Mouse (Mus musculus) frontal cortex, adult 2 months (tissue): ENCODE results near the gene Crybb1. TPM values are rescaled to one million over a fixed set of nuclear protein-coding genes. Genes with fewer than 3 reads are reported as not detected.

ENCODE experiments used
- DNase-seq, 2 experiments: peaks; one replicate each; pipeline ENCODE4 v3.0.0; 2022; ENCODE audit warnings: low spot score in 1 of 2; ENCODE audit errors: extremely low spot score in 1 of 2
- polyA plus RNA-seq: library from polyadenylated mRNA; depleted of rRNA; stranded (reverse); fragments of >200 nt; gene quantifications from 2 replicates; pipeline ENCODE4 v1.2.3, GENCODE M21; 2012

Crybb1 gene
- polyA plus RNA-seq, 1 experiment = 6.6 TPM

DNA sequence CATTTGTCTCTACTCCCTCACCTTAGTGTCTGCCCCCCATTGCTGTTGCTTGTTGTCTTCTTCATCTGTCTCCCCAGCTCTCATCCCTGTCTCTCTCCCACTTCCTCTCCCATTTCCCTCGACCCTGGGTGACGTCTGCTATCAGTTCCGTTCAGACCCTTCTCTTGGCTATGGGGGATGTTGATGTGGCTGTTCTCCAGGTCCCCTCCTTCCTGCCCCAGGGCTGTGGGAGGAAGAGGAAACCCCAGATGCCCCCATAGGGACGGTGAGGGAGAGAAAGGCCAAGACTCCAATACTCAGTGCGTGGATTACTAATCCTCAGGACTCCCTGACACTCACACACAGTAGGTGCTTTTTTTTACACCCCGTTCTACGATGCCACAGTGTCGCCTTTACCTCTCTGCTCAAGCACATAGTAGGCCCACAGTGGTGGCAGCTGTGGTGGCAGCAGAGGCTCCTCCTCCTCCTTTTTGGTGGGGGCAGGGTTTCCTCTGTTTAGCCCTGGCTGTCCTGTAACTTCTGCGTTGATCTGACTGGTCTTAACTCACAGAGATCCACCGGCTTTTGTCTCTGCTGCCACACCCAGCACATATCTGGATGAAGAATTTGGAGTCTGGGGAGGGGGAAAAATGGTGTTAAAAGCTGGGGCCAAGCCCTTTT, 28.1 kb downstream of the Crybb1 start:
- no peak for DNase-seq

DNA sequence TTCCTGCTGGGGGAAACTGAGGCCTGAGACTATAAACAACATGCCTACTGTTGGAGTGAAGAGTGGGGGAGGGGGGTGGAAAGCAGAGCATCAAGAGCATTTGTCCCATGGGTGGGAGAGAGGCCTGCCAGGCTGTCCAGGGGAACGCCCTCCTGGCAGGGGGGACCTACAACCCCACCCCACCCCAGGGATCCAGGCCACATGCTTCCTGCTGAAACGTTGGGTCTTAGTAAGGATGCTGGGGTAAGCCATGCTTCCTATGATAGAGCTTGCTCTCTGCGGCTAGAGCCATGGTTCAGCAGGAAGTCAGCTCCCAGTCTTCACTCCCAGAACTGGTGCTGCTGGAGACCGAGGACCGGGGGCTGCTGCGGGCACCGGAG, 28.6 kb downstream of the Crybb1 start:
- DNase-seq = no peak

DNA sequence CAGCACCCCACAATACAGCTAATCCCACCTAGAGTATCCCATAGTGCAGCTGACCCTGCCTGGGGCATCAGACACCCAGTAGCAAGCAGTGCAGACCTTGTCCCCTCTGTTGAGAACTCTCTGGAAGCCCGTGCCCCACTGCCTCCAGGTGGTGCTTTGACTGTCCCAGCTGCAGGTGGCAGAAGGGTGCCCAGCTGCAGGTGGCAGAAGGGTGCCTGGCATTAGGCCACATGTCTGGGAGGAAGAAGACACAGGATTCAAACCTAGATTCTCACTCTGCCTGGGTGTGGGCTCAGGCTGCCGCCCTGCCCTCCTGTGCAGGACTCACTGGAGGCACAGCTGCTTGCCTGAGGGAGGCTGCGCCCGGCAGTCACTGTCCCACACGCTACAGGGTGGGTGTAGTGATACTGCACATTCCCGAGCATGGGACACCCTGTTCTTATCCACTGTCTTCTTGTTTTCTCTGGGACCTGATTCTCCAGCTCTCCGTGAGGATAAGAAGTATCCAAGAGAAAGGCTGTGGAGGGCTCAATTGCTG, 30.0 kb downstream of the Crybb1 start:
- DNase-seq = no peak

DNA sequence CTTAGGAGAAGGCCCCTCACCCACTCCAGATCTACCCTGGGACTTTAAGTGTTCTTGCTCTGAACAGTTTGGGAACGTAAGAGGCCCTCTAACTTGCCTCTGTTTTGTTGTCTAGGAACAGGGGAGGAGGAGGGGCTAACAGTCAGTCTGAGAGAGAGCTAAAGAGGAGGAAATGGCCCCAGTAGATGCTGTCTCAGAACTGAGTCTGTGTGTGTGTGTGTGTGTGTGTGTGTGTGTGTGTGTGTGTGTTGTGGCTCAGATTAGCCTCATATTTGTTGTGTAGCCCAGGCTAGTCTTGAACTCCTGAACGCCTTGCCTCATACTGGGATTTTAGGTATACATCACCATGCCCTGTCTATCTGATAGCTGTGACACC, 31.0 kb downstream of the Crybb1 start:
- no peak for DNase-seq

DNA sequence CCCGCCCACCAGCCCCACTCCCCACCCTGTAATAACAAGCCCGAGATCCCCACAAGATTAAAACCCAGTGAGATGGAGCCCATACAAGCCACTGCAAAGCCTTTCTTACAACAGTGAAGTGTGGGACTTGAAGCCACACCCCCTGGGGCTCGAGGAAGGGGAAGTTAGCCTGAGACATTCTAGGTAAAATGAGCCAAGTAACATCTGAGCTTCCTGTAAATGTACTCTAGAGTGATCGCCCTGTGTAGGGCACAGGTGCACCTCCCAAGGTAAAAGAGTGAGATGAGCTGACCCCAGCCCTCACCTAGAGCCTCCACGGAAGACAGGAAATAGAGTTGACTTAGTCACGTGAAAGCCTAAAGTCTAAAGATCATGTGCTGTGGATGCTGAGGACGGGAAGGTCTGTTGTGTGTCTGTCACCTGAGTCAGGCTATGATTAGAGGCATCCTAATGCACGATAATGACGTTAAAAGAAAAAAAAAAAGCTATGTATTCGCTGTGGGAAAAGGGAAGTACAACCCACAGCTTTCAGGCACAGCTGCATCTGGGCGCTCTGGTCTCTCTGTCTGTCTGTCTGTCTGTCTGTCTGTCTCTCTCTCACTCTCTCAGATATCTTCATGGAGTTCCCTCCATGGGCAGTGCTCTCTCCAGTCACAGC, 31.5 kb downstream of the Crybb1 start:
- DNase-seq = no peak

DNA sequence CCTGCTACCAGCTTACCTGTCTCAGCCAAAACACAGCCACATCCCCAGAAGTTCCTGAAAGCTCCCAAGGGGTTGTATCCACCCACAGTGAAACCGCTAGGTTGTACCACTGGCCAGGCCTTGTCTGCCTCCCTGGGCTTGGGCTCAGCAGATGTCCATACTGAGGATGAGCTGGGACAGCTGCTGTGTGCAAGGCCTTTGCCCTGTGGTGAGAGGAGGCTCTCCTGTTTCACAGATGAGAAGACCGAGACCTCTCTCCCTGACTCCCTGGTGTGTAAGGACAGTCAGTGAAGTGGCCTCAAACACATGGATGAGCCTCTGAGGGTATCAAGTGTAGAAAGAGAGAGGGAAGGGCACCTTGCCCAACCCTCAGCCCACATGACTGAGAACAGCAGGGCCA, 32.0 kb downstream of the Crybb1 start:
- DNase-seq = no peak

DNA sequence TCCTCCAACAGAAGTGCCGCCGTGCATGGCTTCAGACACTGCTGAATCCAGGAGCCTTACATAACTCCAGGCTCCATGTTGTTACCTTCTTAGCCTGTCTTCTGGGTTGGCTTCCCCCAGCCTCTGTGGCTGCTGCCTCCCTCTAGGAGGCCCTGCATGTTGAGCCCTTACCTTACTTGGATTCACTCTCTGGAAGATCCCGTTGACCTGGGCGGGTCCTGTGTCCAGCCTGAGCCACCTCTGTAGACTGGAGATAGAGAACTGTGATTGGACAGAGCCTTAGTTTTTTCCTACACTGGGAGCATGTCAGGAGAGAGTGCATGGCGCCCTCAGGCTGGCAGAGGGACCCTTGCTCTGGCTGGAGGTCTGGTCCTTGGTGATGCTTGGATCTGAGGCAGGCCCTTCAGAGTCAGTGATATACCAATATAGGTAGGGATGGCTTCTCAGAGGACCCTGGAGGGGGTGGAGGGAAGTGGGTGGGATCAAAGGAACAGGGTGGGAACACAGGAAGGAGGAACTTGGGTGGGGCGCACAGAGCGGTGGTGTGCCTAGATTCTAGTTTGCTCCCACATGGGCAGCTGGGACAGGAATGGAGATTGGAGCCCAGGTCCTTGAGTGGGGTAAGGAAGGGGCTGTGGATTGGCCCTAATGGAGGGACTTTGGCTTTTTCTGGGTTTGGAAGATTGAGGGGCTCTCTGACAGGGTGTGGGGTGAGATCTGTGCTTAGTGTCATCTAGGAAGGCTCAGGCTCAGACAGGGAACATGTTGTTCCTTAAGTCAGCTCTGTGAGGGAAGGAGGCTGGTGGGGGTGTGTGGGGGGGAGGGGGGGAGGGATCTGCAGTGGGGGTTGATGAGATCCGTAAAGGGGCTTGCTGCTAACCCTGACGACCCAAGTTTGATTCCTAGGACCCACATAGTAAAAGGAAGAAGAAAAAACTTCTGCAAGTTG, 32.9 kb downstream of the Crybb1 start:
- DNase-seq = no peak

DNA sequence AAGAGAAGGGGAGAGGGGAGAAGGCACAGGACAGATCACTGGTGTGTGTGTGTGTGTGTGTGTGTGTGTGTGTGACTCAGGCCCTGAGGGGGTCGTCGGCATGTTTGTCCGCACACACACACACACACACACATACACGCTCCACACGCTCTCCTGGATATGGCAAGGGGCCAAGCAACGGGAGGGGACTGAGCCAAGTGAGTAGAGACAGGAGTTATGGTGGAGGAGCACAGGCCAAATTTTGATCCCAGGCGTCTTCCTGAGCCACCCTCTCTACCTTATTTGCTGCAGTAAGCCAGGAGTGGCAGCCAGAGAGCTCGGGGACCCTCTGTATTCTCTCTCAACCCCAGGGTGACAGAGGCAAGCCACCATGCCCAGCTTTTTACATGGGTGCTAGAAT, 33.6 kb downstream of the Crybb1 start:
- DNase-seq = no peak

DNA sequence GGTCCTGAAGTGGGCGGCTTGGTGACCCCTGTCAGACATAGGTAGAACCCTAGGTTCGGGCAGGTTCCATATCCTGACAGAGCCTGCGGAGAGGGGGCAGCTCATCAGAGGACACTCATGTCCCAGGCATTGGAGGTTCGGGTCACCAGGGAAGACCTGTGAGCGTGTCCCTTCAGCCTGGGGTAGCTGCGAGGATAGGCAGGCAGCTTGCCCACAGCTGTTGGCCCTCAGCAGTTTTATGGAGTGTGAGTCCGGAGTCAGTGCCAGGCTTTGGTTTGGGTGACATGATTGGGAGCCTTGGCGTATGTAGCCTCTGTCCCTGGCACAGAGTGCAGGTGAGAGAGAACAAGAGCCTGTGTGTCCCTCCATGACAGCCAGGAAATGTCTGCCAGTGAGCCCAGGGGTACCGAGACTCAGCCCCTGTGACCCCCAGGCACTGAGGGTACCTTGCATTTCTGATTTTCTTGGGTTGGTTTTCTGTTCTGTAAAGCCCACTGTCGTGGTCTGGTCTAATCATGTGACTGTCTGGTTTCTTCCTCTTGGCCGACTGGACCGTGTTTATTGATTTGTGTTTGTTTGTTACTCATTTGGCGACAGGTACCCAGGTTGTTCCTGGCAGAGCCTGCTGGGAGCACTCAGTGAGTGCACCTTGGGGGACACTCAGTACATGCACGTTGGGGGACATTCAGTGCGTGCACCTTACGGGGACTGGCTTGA, 34.4 kb downstream of the Crybb1 start:
- no peak for DNase-seq

DNA sequence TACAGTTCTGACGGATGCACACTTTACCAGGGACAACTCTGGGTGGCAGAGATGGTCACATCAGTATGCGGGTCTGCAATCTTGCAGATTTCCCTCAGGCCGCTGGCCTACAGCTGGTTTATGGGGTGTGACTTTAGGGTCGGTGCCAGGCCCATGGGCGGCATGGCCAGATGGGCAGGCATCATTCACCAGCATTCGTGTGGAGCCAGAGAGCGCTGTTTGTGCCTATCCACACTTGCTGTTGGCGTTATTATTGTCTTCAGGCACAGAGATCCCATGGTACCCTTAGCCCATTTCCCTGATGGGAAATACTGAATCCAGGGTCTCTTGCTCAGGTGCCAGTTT, 34.9 kb downstream of the Crybb1 start:
- no peak for DNase-seq

DNA sequence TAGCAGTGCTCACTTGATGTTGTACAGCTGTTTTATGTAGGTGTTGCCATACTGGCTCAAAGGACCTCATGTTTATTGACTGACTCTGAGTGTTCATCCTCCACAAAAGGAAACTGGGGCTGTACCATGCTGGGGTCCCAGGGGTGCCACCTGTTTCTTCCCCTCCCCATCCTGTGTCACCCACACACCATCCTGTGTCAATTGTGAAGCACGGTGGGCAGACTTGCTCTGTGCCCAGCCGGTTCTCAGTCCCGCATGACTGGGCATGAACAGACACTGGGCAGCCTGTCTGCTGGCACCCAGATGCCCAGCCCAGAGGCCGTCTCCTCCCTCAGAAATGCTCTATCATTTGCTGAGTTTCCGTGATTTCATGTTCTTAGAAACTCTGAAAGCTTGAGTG, 36.3 kb downstream of the Crybb1 start:
- DNase-seq = no peak

DNA sequence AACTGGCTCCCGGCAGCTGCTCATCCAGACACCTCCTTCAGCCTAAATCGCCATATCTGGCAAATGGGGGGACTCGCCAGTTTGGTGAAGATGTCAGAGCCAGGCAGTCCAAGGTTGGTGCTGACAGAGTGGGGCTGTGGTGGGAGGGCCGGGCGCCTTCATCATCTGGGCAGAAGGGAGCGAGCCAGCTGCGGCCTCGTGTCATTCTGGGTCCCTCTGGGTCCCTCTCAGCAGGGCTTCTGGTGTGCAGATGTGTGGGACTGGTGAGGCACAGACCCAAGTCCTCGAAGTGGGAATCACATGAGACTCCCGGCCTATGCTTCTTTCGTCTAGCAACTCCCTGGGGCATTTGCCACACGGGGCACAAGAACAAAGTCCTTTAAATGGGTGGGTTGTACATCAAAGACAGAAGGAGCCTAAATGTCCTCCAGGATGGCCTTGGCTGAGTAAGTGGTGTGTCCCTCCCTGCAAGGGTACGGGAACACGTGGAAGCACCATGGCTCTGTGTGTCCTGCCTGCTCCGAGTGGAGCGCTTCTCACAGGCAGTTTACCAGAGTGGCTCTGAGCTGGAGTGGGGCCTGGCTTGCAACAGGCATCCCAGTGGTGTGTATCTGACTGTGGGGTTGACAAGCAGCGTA, 36.8 kb downstream of the Crybb1 start:
- no peak for DNase-seq

DNA sequence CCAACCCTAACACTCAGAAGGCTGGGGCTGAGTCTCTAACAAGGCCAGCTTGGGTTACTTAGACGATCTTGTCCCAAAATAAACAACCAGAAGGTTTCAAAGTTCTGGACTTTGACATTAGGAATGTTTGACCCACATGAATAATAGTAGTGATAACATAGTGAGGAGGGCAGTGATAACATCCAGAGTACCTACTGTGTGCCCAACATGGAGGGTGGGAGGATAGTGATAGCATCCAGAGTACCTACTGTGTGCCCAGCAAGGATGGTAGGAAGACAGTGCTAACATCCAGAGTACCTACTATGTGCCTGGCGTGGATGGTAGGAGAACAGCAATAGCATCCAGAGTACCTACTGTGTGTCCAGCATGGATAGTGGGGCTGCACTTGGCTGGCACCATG, 38.2 kb downstream of the Crybb1 start:
- DNase-seq = no peak

DNA sequence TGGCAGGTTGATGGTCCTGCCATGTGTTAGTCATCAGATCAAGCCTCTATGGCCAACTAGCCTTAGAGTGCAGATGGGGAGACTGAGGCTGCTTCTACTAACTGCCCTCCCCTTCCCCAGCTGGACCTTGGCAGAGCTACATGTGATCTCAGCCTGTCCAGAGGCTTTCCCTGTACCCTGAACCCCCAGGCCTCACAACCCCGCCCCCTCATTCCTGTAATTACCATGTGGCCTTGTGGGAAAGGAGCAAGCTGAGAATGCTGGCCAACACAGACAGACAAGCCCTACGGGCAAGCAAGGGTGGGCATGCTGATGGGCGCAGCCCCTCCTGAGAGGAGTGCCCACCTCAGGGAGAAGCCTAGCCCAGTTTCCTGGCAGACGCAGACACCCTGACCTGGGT, 39.1 kb downstream of the Crybb1 start:
- no peak for DNase-seq

DNA sequence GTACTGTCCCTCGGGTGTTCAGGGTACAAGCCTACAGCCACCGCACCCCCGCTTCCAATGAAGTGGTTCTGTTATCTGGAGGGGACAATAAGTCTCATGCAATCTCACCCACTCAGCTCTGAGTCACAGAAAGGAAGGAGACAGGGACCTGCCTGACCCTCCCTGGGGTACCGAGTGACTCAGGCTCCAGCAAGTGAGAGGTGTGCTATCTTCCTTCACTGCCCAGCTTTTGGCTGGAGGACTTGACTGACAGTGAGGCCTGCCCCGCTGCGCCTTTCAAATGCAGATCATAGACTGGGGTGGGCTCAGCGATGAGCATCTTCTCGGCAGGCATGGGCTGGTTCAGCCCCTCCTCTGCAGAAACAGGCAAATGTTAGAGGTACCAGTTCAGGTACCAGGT, 39.5 kb downstream of the Crybb1 start:
- no peak for DNase-seq

DNA sequence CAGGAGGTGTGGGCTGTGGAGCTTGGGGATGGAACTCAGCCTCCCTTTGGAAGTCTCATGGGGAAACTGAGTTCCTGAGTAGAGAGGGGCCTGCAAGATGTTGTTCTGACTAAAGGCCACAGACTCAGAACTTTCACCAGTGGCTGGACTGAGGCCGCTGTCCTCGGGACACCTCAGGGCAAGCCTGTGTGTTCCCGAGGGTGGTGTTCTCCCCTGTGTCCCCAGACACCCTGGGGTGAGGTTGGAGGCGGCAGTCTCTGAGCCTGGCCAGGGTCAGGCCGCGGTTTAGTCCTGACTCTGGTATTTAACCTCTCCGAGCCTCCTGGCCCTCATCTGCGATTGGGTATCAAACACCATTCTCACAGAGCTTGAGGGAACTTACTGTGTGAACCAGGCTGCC, 39.9 kb downstream of the Crybb1 start:
- no peak for DNase-seq

DNA sequence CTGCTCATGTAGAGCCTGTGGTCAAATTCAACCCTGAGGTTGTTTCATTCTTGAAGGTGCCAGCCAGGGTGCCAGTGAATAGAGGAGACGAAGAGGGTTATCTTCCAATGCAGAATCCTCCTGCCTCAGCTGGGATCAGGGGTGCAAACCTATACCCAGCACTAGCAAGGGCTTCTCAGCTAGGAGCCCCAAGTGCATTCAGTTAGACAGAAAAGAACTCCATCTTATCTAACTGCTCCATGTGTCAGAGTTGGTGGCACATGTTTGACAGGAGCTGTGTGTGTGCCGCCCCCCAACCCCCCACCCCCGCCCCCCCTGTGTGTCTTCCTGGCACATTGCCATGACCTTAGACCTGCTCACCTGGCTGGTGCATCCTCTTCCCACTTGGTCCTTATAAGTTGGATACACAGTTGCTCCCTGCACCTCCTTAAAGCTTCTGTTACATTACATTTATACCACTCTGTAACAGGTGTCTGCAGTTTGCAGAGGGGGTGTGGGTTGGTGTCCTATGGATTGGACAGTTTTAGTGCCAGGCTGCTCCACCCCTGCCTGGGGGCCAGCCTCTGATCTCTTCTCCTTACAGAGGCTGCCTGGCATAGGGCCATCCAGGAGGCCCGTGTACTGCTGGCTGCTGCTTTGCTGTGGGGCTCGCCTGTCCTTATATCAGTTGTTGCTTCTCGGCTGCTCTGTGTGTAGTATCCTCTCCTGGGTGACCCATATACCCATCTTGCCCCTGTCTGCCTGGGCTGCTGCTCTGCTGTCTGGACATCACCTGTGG, 41.0 kb downstream of the Crybb1 start:
- DNase-seq = no peak

DNA sequence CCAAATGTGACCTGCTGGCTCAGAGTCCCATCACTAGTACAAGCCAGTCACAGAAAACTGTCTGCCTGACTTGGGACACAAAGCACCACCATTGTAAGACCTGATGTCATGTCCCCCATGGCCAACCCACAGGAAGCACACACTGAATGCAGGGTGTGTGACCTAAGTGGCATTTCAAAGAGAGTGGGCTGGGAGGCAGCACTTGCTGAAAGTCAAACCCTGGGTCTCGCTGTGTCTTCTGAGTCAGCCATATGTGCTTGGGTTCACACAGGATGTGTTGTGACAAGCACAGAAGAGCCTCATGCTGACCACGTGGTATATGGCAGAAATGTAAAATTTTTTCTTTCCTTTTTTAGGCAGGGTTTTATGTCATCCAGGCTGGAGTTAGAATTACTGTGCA, 41.6 kb downstream of the Crybb1 start:
- DNase-seq = peak in 1 of 2 experiments; percentile 32

DNA sequence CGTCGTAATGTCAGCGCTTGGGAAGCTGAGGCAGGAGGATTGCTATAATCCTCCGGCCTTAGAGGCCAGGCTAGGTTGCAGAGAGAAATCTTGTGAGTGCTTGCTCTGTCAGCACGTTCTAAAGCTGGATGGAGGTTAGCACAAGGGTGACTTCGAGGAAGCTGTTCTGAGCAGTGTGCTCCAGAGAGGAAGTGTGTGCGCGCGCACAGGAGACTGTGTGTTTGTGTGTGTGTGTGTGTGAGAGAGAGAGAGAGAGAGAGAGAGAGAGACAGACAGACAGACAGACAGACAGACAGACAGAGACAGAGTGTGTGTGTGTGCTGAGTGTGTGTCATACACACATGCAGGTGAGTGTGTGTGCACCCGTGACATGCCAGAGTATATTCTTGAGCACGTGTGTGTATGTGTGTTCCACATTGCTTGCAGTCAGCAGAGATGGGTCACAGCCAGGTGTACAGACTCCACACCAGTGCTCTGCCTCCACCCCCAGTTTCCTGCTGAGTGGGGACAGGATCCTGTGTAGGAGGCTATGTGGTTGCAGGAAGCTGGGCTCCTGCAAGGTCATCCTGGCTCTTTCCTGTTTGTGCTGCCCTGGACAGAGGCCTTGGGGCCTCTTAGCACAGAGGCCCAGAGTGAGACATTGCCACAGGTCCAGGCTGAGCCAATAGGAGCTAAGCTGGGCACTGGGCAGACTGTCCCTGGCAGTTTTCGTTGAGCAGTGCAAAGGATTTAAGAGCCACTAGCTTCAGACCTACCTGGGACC, 42.8 kb downstream of the Crybb1 start:
- no peak for DNase-seq
